Mouse (Mus musculus) natural killer cell, adult 2 months (primary cell): ENCODE measurements around the gene Rdh16.
"Not testable (repeated sequence)": the region's sequence is repeated elsewhere in the genome, so short reads cannot be mapped to it uniquely, and the experiment has no call there.

Source experiments
- DNase-seq, 2 experiments: peaks; one replicate each; pipeline ENCODE4 v3.0.0; 2022; ENCODE audit warnings: low spot score in 2 of 2

Gene Rdh16

GRCm38 (mm10) chr10:127834186-127834585 is 33.2 kb downstream of the Rdh16 start:
- not testable (repeated sequence) for DNase-seq

- no peak for DNase-seq
Observed at GRCm38 (mm10) chr10:127835292-127835691, 34.3 kb downstream of the Rdh16 start.

GRCm38 (mm10) chr10:127837793-127838192 is 36.8 kb downstream of the Rdh16 start:
- DNase-seq: not testable (repeated sequence)

GRCm38 (mm10) chr10:127838539-127838938 is 37.6 kb downstream of the Rdh16 start:
- DNase-seq: no peak

GRCm38 (mm10) chr10:127840776-127841175 is 39.8 kb downstream of the Rdh16 start:
- no peak for DNase-seq

GRCm38 (mm10) chr10:127845945-127846344 is 45.0 kb downstream of the Rdh16 start:
- not testable (repeated sequence) for DNase-seq

- no peak for DNase-seq
Observed at GRCm38 (mm10) chr10:127848089-127848488, 47.1 kb downstream of the Rdh16 start.

- DNase-seq: no peak
Observed at GRCm38 (mm10) chr10:127849628-127850027, 48.7 kb downstream of the Rdh16 start, which contains the start of gene Rdh19. Gene Rdh19, plus strand, starts transcription at chr10:127849928.

- DNase-seq: no peak
Observed at GRCm38 (mm10) chr10:127856376-127856775, 55.4 kb downstream of the Rdh16 start.

- no peak for DNase-seq
Observed at GRCm38 (mm10) chr10:127864931-127865330, 64.0 kb downstream of the Rdh16 start.

GRCm38 (mm10) chr10:127866232-127866631 is 65.3 kb downstream of the Rdh16 start, which contains the start of gene Rdh16f2:
Gene Rdh16f2, plus strand, starts transcription at chr10:127866474.
- no peak for DNase-seq

- DNase-seq: no peak
Observed at GRCm38 (mm10) chr10:127872484-127872883, 71.5 kb downstream of the Rdh16 start.

- no peak for DNase-seq
Observed at GRCm38 (mm10) chr10:127877681-127878080, 76.7 kb downstream of the Rdh16 start.

- DNase-seq: no peak
Observed at GRCm38 (mm10) chr10:127878262-127879057, 77.5 kb downstream of the Rdh16 start.

GRCm38 (mm10) chr10:127879155-127879688 is 78.3 kb downstream of the Rdh16 start:
- no peak for DNase-seq

GRCm38 (mm10) chr10:127881041-127881440 is 80.1 kb downstream of the Rdh16 start:
- DNase-seq: no peak

- no peak for DNase-seq
Observed at GRCm38 (mm10) chr10:127886551-127886950, 85.6 kb downstream of the Rdh16 start.

GRCm38 (mm10) chr10:127886971-127887370 is 86.0 kb downstream of the Rdh16 start:
- no peak for DNase-seq

GRCm38 (mm10) chr10:127888605-127889004 is 87.7 kb downstream of the Rdh16 start, which contains the start of gene Rdh7:
Gene Rdh7, minus strand, starts transcription at chr10:127888817.
- DNase-seq: no peak

- DNase-seq: no peak
Observed at GRCm38 (mm10) chr10:127891481-127891880, 90.5 kb downstream of the Rdh16 start.

GRCm38 (mm10) chr10:127893163-127894022 is 92.4 kb downstream of the Rdh16 start:
- not testable (repeated sequence) for DNase-seq
